Mouse (Mus musculus) CH12.LX (cell line): ENCODE results near the gene Cdh4. TPM values are rescaled to one million over a fixed set of nuclear protein-coding genes. Genes with fewer than 3 reads are reported as not detected.

Experiments used
- DNase-seq: peaks from one replicate; pipeline ENCODE4 v3.0.0-alpha.2; 2013; ENCODE audit errors: extremely low read depth
- H3K27ac ChIP-seq: 2 replicates; pipeline ENCODE4 v1.5.1; 2012; ENCODE audit warnings: low read depth, mild to moderate bottlenecking, control low read depth, moderate library complexity; ENCODE audit not compliant: insufficient read depth
- H3K27me3 ChIP-seq: replicated peaks from 2 replicates; pipeline ENCODE3; 2012; ENCODE audit warnings: inconsistent platforms
- H3K36me3 ChIP-seq, 2 experiments: replicated peaks in 1 of 2; 2 replicates each; pipeline versions ENCODE3 to v1.6.1; 2012; ENCODE audit warnings: inconsistent platforms in 1 of 2, low read length in 1 of 2, mild to moderate bottlenecking in 1 of 2, mixed read lengths in 1 of 2, moderate library complexity in 1 of 2; ENCODE audit not compliant: control insufficient read depth in 1 of 2, insufficient read depth in 1 of 2
- H3K4me1 ChIP-seq, 2 experiments: 2 replicates each; pipeline ENCODE4 v1.6.1; 2012; ENCODE audit warnings: inconsistent platforms in 1 of 2, moderate library complexity in 1 of 2; ENCODE audit not compliant: insufficient read depth in 2 of 2, control insufficient read depth in 1 of 2
- H3K4me2 ChIP-seq: 2 replicates; pipeline ENCODE4 v1.6.1; 2012; ENCODE audit warnings: low read depth, mild to moderate bottlenecking, control low read depth; ENCODE audit not compliant: poor library complexity, insufficient read depth, severe bottlenecking
- H3K4me3 ChIP-seq, 3 experiments: fragments of 150-350 bp in 1 of 3; sonication (generic) in 1 of 3; replicated peaks in 1 of 3; 2 replicates each; pipeline versions ENCODE3 to v1.5.1; 2011 to 2012; ENCODE audit warnings: low read depth in 2 of 3, low read length in 2 of 3, mild to moderate bottlenecking in 2 of 3, moderate library complexity in 2 of 3, control low read depth in 1 of 3, improper control_type of control experiment in 1 of 3, inconsistent platforms in 1 of 3, mixed read lengths in 1 of 3; ENCODE audit not compliant: poor library complexity in 1 of 3
- H3K79me2 ChIP-seq: replicated peaks from 2 replicates; pipeline ENCODE4 v1.6.1; 2012; ENCODE audit warnings: mild to moderate bottlenecking, moderate library complexity; ENCODE audit not compliant: control insufficient read depth, poor library complexity, insufficient read depth, severe bottlenecking; ENCODE audit errors: extremely low read depth
- H3K9ac ChIP-seq: 2 replicates; pipeline ENCODE4 v1.6.1; 2012; ENCODE audit warnings: low read depth, mild to moderate bottlenecking, control low read depth, moderate library complexity; ENCODE audit not compliant: insufficient read depth
- H3K9me3 ChIP-seq: replicated peaks from 2 replicates; pipeline ENCODE3; 2012; ENCODE audit warnings: low read length, inconsistent platforms, mixed read lengths
- BHLHE40 ChIP-seq: IDR thresholded peaks from 2 replicates; pipeline ENCODE4 v1.6.1; 2011; ENCODE audit warnings: mild to moderate bottlenecking, low read depth, low read length, improper control_type of control experiment
- CHD1 ChIP-seq: IDR thresholded peaks from 2 replicates; pipeline ENCODE4 v1.6.1; 2012; ENCODE audit warnings: low read depth, low read length, improper control_type of control experiment, inconsistent platforms
- CHD2 ChIP-seq: IDR thresholded peaks from 2 replicates; pipeline ENCODE4 v1.6.1; 2011; ENCODE audit warnings: low read length, improper control_type of control experiment
- CTCF ChIP-seq, 2 experiments: IDR thresholded peaks in 1 of 2; conservative IDR thresholded peaks in 1 of 2; 2 replicates each; pipeline ENCODE4 v1.5.1; 2011 to 2012; ENCODE audit warnings: low read depth in 2 of 2, low read length in 2 of 2, improper control_type of control experiment in 1 of 2, inconsistent platforms in 1 of 2, mild to moderate bottlenecking in 1 of 2, moderate library complexity in 1 of 2
- E2F4 ChIP-seq: IDR thresholded peaks from 2 replicates; pipeline ENCODE4 v1.6.1; 2011; ENCODE audit warnings: low read depth, low read length, improper control_type of control experiment; ENCODE audit not compliant: insufficient replicate concordance
- ELF1 ChIP-seq: IDR thresholded peaks from 2 replicates; pipeline ENCODE4 v1.6.1; 2014; ENCODE audit warnings: low read depth, mild to moderate bottlenecking, inconsistent platforms, low read length, improper control_type of control experiment
- EP300 ChIP-seq: IDR thresholded peaks from 2 replicates; pipeline ENCODE4 v1.6.1; 2011; ENCODE audit warnings: low read length, improper control_type of control experiment
- ETS1 ChIP-seq: conservative IDR thresholded peaks from 2 replicates; pipeline ENCODE4 v1.6.1; 2012; ENCODE audit warnings: low read depth, mild to moderate bottlenecking, inconsistent platforms, low read length, improper control_type of control experiment, moderate library complexity
- GABPA ChIP-seq: IDR thresholded peaks from 2 replicates; pipeline ENCODE4 v1.6.1; 2012; ENCODE audit warnings: low read depth, low read length, improper control_type of control experiment, inconsistent platforms; ENCODE audit not compliant: insufficient replicate concordance
- HCFC1 ChIP-seq: IDR thresholded peaks from 2 replicates; pipeline ENCODE4 v1.6.1; 2012; ENCODE audit warnings: low read depth, mild to moderate bottlenecking, inconsistent platforms, low read length, improper control_type of control experiment
- IRF4 ChIP-seq: IDR thresholded peaks from 2 replicates; pipeline ENCODE4 v1.6.1; 2014; ENCODE audit warnings: low read depth, mild to moderate bottlenecking, inconsistent platforms, low read length, improper control_type of control experiment
- JUN ChIP-seq: IDR thresholded peaks from 2 replicates; pipeline ENCODE4 v1.6.1; 2011; ENCODE audit warnings: low read depth, mild to moderate bottlenecking, low read length, improper control_type of control experiment, moderate library complexity; ENCODE audit not compliant: insufficient read depth
- JUND ChIP-seq: conservative IDR thresholded peaks from 2 replicates; pipeline ENCODE4 v1.6.1; 2011; ENCODE audit warnings: low read depth, low read length, improper control_type of control experiment
- KAT2A ChIP-seq: IDR thresholded peaks from 2 replicates; pipeline ENCODE4 v1.6.1; 2012; ENCODE audit warnings: low read length, improper control_type of control experiment, inconsistent platforms; ENCODE audit not compliant: insufficient replicate concordance
- MAFK ChIP-seq: IDR thresholded peaks from 2 replicates; pipeline ENCODE4 v1.6.1; 2011; ENCODE audit warnings: low read length, improper control_type of control experiment; ENCODE audit not compliant: insufficient replicate concordance
- MEF2A ChIP-seq: IDR thresholded peaks from 2 replicates; pipeline ENCODE4 v1.6.1; 2014; ENCODE audit warnings: low read depth, mild to moderate bottlenecking, inconsistent platforms, low read length, improper control_type of control experiment, borderline replicate concordance
- POLR2A ChIP-seq: IDR thresholded peaks from 2 replicates; pipeline ENCODE4 v1.6.1; 2011; ENCODE audit warnings: low read depth, mild to moderate bottlenecking, improper control_type of control experiment, low read length
- POLR2AphosphoS2 ChIP-seq: IDR thresholded peaks from 2 replicates; pipeline ENCODE4 v1.6.1; 2011; ENCODE audit warnings: low read depth, low read length, improper control_type of control experiment
- RAD21 ChIP-seq: IDR thresholded peaks from 2 replicates; pipeline ENCODE4 v1.6.1; 2011; ENCODE audit warnings: low read depth, mild to moderate bottlenecking, low read length, improper control_type of control experiment, moderate library complexity
- RCOR1 ChIP-seq: conservative IDR thresholded peaks from 2 replicates; pipeline ENCODE4 v1.6.1; 2012; ENCODE audit warnings: low read depth, mild to moderate bottlenecking, inconsistent platforms, low read length, improper control_type of control experiment
- SIN3A ChIP-seq: IDR thresholded peaks from 2 replicates; pipeline ENCODE4 v1.6.1; 2012; ENCODE audit warnings: low read length, improper control_type of control experiment, inconsistent platforms
- TCF12 ChIP-seq: IDR thresholded peaks from 2 replicates; pipeline ENCODE4 v1.6.1; 2014; ENCODE audit warnings: low read depth, mild to moderate bottlenecking, inconsistent platforms, low read length, improper control_type of control experiment
- UBTF ChIP-seq: IDR thresholded peaks from 2 replicates; pipeline ENCODE4 v1.6.1; 2012; ENCODE audit warnings: low read depth, mild to moderate bottlenecking, inconsistent platforms, low read length, improper control_type of control experiment, moderate library complexity
- USF1 ChIP-seq: IDR thresholded peaks from 2 replicates; pipeline ENCODE4 v1.6.1; 2014; ENCODE audit warnings: low read depth, mild to moderate bottlenecking, inconsistent platforms, low read length, improper control_type of control experiment
- USF2 ChIP-seq: conservative IDR thresholded peaks from 2 replicates; pipeline ENCODE4 v1.6.1; 2011; ENCODE audit warnings: low read depth, low read length, improper control_type of control experiment
- ZKSCAN1 ChIP-seq: IDR thresholded peaks from 2 replicates; pipeline ENCODE4 v1.6.1; 2012; ENCODE audit warnings: low read depth, inconsistent platforms, low read length, improper control_type of control experiment, borderline replicate concordance
- ZNF384 ChIP-seq: IDR thresholded peaks from 2 replicates; pipeline ENCODE4 v1.6.1; 2012; ENCODE audit warnings: low read depth, low read length, improper control_type of control experiment, inconsistent platforms
- dilution Hi-C: fragments of 300-500 bp; cut with MboI; formaldehyde crosslinking; loops from 2 replicates; pipeline ENCODE4 v1.14.3; 2020; ENCODE audit warnings: low sequenced_read_pairs; ENCODE audit not compliant: extremely low pct_unique_long_range_greater_than_20kb, extremely low pct_ligation_motif_present
- in situ Hi-C: fragments of 300-500 bp; cut with MboI; formaldehyde crosslinking; loops from 3 replicates; pipeline ENCODE4 v1.14.3; 2019; ENCODE audit warnings: low sequenced_read_pairs, low pct_ligation_motif_present, low pct_unique_long_range_greater_than_20kb, mixed read lengths
- polyA plus RNA-seq: library from polyadenylated mRNA; unstranded; fragments of >175 nt; gene quantifications from 2 replicates; pipeline ENCODE4 v1.2.1, GENCODE M21; 2012; ENCODE audit warnings: low read depth; ENCODE audit not compliant: insufficient read length
- total RNA-seq, 2 experiments: library from RNA; depleted of rRNA; stranded (reverse); fragments of 300-350 nt in 1 of 2; fragments of >200 nt in 1 of 2; gene quantifications; 2 replicates each; pipeline ENCODE4 v1.2.3; 2012 to 2014

The Cdh4 gene
- total and polyA plus RNA-seq, 3 experiments, result not detected

DNA sequence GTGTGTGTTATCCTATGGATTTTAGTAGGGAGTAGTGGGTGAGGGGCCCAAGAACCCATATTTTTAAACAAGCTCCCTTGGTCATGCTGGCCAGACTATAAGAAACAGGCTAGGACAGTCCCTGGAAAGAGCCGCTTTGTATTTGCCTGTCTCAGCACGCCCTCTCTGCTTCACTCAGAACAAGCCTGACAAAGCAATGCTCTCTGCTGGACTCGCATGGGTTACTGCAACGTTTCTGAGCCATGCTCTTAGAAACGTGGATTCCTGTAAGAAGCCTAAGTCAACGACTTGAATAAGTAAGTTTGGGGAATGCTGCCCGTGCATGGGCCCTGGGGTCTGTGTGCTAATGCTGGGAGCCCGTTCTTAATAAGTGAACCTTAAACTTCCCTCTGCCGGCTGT lies 2.1 kb upstream of the Cdh4 start:
- TF ChIP-seq CTCF (conservative IDR thresholded peaks at IDR 0.05 in 1 of 2, IDR thresholded peaks at IDR 0.05 in 1 of 2; ENCODE audit: low read depth in 2 of 2, low read length in 2 of 2) (no peak), ZKSCAN1 (no peak), POLR2AphosphoS2 (no peak), USF2 (no peak), SIN3A (no peak), CHD2 (no peak), KAT2A (no peak), GABPA (no peak), RCOR1 (no peak), MAFK (no peak), EP300 (no peak), ZNF384 (no peak), ETS1 (no peak), UBTF (no peak), ELF1 (no peak), MEF2A (no peak), BHLHE40 (no peak), CHD1 (no peak), HCFC1 (no peak), IRF4 (no peak)
- TF ChIP-seq, all 38 proteins: peak for 0
- Histone ChIP-seq H3K4me1 (no peaks in the 10 kb centered on the region), H3K4me3 (no peak overlapping the region), H3K36me3 (no peaks in the 10 kb centered on the region), H3K79me2 (no peaks in the 10 kb centered on the region), H3K27ac (no peak overlapping the region), H3K9me3 (peaks cover 95% of the 10 kb centered on the region), H3K4me2 (no peak overlapping the region), H3K9ac (no peak overlapping the region), H3K27me3 (no peaks in the 10 kb centered on the region)
- dilution Hi-C loops (no loop called here), in situ Hi-C loops (no loop called here)
- DNase-seq, result no peak

GRCm38 (mm10) chr2:179441086-179441485 lies 1.1 kb upstream of the Cdh4 start:
- Histone ChIP-seq H3K4me1 (no peaks in the 10 kb centered on the region), H3K9me3 (peaks cover 90% of the 10 kb centered on the region)
- dilution Hi-C loops, result no loop called here

More at GRCm38 (mm10) chr2:179441086-179441485, 1.1 kb upstream of the Cdh4 start:
- in situ Hi-C loops, result no loop called here
- no peak overlapping the region for H3K4me2 ChIP-seq
- no peak overlapping the region for H3K27ac ChIP-seq
- TF ChIP-seq GABPA, result no peak
- TF ChIP-seq E2F4, result no peak
- TF ChIP-seq ZNF384, result no peak
- no peak for TF ChIP-seq ZKSCAN1
- TF ChIP-seq USF2, result no peak
- TF ChIP-seq UBTF, result no peak
- TF ChIP-seq JUND, result no peak
- TF ChIP-seq USF1, result no peak
- no peak for TF ChIP-seq MAFK
- TF ChIP-seq JUN, result no peak
- TF ChIP-seq CTCF (conservative IDR thresholded peaks at IDR 0.05 in 1 of 2, IDR thresholded peaks at IDR 0.05 in 1 of 2; ENCODE audit: low read depth in 2 of 2, low read length in 2 of 2), result no peak
- TF ChIP-seq TCF12, result no peak
- no peak for TF ChIP-seq POLR2A
- no peak for TF ChIP-seq RAD21
- H3K27me3 ChIP-seq, result no peaks in the 10 kb centered on the region
- H3K9ac ChIP-seq, result no peak overlapping the region
- no peaks in the 10 kb centered on the region for H3K36me3 ChIP-seq
- DNase-seq, result no peak
- no peak overlapping the region for H3K4me3 ChIP-seq
- H3K79me2 ChIP-seq, result no peaks in the 10 kb centered on the region
